Mouse (Mus musculus) left cerebral cortex, postnatal 4 days (tissue): Measurements from ENCODE around the gene Phf12. TPM values are rescaled to one million over a fixed set of nuclear protein-coding genes. Genes with fewer than 3 reads are reported as not detected.

Source experiments
- DNase-seq: peaks from one replicate; pipeline ENCODE4 v3.0.0-alpha.2; 2022
- intact Hi-C: fragments of 180-260 bp; cut with DNase I; formaldehyde crosslinking; loops from one replicate; pipeline ENCODE4 v1.15.1; 2025
- total RNA-seq, 2 experiments: library from RNA; stranded (reverse); gene quantifications; 2 replicates each; pipeline ENCODE4 v1.2.3; 2021

The Phf12 gene
- 10 to 100 TPM; 62.0 to 63.9 TPM for total RNA-seq

GRCm38 (mm10) chr11:77982441-77982905, at the start of gene Phf12:
Gene Phf12 (plus strand): TSS chr11:77982754.
- DNase-seq, result peak; percentile 100
- intact Hi-C loops, result no loop called here

- DNase-seq, result peak; percentile 79
- intact Hi-C loops, result no loop called here
These were observed 48.4 kb upstream of the Phf12 start for GRCm38 (mm10) chr11:77934111-77934521.

- intact Hi-C loops, result no loop called here
- DNase-seq, result no peak
These were observed 47.8 kb upstream of the Phf12 start for GRCm38 (mm10) chr11:77934568-77935311.

GRCm38 (mm10) chr11:77936846-77937245, 45.7 kb upstream of the Phf12 start:
- intact Hi-C loops, result no loop called here
- DNase-seq, result peak; percentile 65

- peak; percentile 47 for DNase-seq
- intact Hi-C loops, result no loop called here
These were observed 44.7 kb upstream of the Phf12 start for GRCm38 (mm10) chr11:77937649-77938410.

- intact Hi-C loops, result no loop called here
These were observed 40.3 kb upstream of the Phf12 start for GRCm38 (mm10) chr11:77942230-77942629.

GRCm38 (mm10) chr11:77947860-77948259, 34.7 kb upstream of the Phf12 start:
- intact Hi-C loops, result no loop called here
- no peak for DNase-seq

More at GRCm38 (mm10) chr11:77942230-77942629, 40.3 kb upstream of the Phf12 start:
- no peak for DNase-seq

- intact Hi-C loops, result no loop called here
- no peak for DNase-seq
These were observed 32.3 kb upstream of the Phf12 start for GRCm38 (mm10) chr11:77950125-77950685.

GRCm38 (mm10) chr11:77950797-77951228, 31.7 kb upstream of the Phf12 start:
- intact Hi-C loops, result no loop called here
- DNase-seq, result peak; percentile 80

GRCm38 (mm10) chr11:77953671-77954070, 28.9 kb upstream of the Phf12 start:
- no peak for DNase-seq
- intact Hi-C loops, result no loop called here

- intact Hi-C loops, result no loop called here
- no peak for DNase-seq
These were observed 26.1 kb upstream of the Phf12 start for GRCm38 (mm10) chr11:77956428-77956827.

GRCm38 (mm10) chr11:77958268-77958667, 24.3 kb upstream of the Phf12 start:
- intact Hi-C loops, result no loop called here
- peak; percentile 95 for DNase-seq

GRCm38 (mm10) chr11:77958932-77959331, 23.6 kb upstream of the Phf12 start:
- no peak for DNase-seq
- intact Hi-C loops, result no loop called here

- intact Hi-C loops, result loop anchor here (10.0 kb wide), 1 partner anchor 105 kb away; no protein-coding TSS in a partner anchor
- peak; percentile 41 for DNase-seq
These were observed 22.4 kb upstream of the Phf12 start for GRCm38 (mm10) chr11:77960199-77960598.

- no peak for DNase-seq
- intact Hi-C loops, result loop anchor here (10.0 kb wide), 1 partner anchor 106 kb away; no protein-coding TSS in a partner anchor
These were observed 21.7 kb upstream of the Phf12 start for GRCm38 (mm10) chr11:77960898-77961297.

- DNase-seq, result no peak
- intact Hi-C loops, result loop anchor here (10.0 kb wide), 1 partner anchor 108 kb away; no protein-coding TSS in a partner anchor
These were observed 19.6 kb upstream of the Phf12 start for GRCm38 (mm10) chr11:77962946-77963345.

- intact Hi-C loops, result loop anchor here (10.0 kb wide), 1 partner anchor 110 kb away; no protein-coding TSS in a partner anchor
- no peak for DNase-seq
These were observed 18.0 kb upstream of the Phf12 start for GRCm38 (mm10) chr11:77964415-77965095.

GRCm38 (mm10) chr11:77965101-77966036, 17.2 kb upstream of the Phf12 start:
- intact Hi-C loops, result loop anchor here (2.0 to 10.0 kb wide), 2 partner anchors 111 to 139 kb away; no protein-coding TSS in a partner anchor
- peak; percentile 93 for DNase-seq

GRCm38 (mm10) chr11:77966037-77966391, 16.5 kb upstream of the Phf12 start:
- DNase-seq, result peak; percentile 58
- intact Hi-C loops, result loop anchor here (2.0 to 10.0 kb wide), 2 partner anchors 111 to 139 kb away; no protein-coding TSS in a partner anchor
